ENCODE assay signal across 8 mouse cellular contexts in genomic region chr11:94936045-94936444, GRCm38 (mm10). TPM values are rescaled to one million over a fixed set of nuclear protein-coding genes. Genes with fewer than 3 reads are reported as not detected.
DNase-seq lines count a peak whose midpoint lies in the region; ATAC-seq lines count a peak whose summit lies in the region.

Gene Col1a1, plus strand, starts transcription at chr11:94936224.

- H3K9ac ChIP-seq in forebrain, embryonic 13.5 days: peak within 1 kb of the TSS; percentile 21; the same call in 1 of the 2 replicates
- H3K9ac ChIP-seq in limb, embryonic 13.5 days: peak within 1 kb of the TSS; percentile 90
- H3K9ac ChIP-seq in midbrain, embryonic 16.5 days (ENCODE audit: low read depth, low read length): no peak within 1 kb of the TSS

- H3K27ac ChIP-seq in forebrain, embryonic 13.5 days: no peak within 1 kb of the TSS
- H3K27ac ChIP-seq in limb, embryonic 13.5 days: peak within 1 kb of the TSS; percentile 96
- H3K27ac ChIP-seq in midbrain, embryonic 16.5 days (ENCODE audit: low read length): no peak within 1 kb of the TSS

- no peaks in the 10 kb centered on the region for H3K36me3 ChIP-seq in forebrain, embryonic 13.5 days (ENCODE audit: poor library complexity, severe bottlenecking)
- peaks cover 29% of the 10 kb centered on the region for H3K36me3 ChIP-seq in limb, embryonic 13.5 days
- H3K36me3 ChIP-seq in midbrain, embryonic 16.5 days (ENCODE audit: control insufficient read depth, insufficient read depth, low read length): no peaks in the 10 kb centered on the region

- ATAC-seq in forebrain, embryonic 13.5 days: no peak
- peak; percentile 61 for ATAC-seq in limb, embryonic 13.5 days (ENCODE audit: low FRiP score, low read depth)
- ATAC-seq in midbrain, embryonic 16.5 days: no peak

- no peaks in the 10 kb centered on the region for H3K9me3 ChIP-seq in forebrain, embryonic 13.5 days (replicated peaks)
- no peaks in the 10 kb centered on the region for H3K9me3 ChIP-seq in limb, embryonic 13.5 days
- H3K9me3 ChIP-seq in midbrain, embryonic 16.5 days (replicated peaks; ENCODE audit: control insufficient read depth, low read length, poor library complexity, severe bottlenecking): no peaks in the 10 kb centered on the region

- peak within 1 kb of the TSS; percentile 64 for H3K4me2 ChIP-seq in forebrain, embryonic 13.5 days
- peak within 1 kb of the TSS; percentile 89 for H3K4me2 ChIP-seq in limb, embryonic 13.5 days (replicated peaks)
- peak within 1 kb of the TSS; percentile 69 for H3K4me2 ChIP-seq in midbrain, embryonic 16.5 days (ENCODE audit: low read length)

- DNase-seq in left cerebral cortex, postnatal 10 days (ENCODE audit: extremely low spot score in 1 of 2, low spot score in 2 of 2): peak in 1 of 2 experiments; percentile 81
- DNase-seq in left cerebral cortex, adult 18-20 months (ENCODE audit: low spot score in 2 of 2): no peak
- DNase-seq in heart, postnatal 36 days: peak; percentile 75 to 76
- no peak for DNase-seq in right cerebral cortex, postnatal 4 days
- DNase-seq in right cerebral cortex, adult 18-20 months: no peak

- peak within 1 kb of the TSS; percentile 32 for H3K4me3 ChIP-seq in forebrain, embryonic 13.5 days
- peak within 1 kb of the TSS; percentile 66 for H3K4me3 ChIP-seq in limb, embryonic 13.5 days
- peak within 1 kb of the TSS; percentile 33 for H3K4me3 ChIP-seq in midbrain, embryonic 16.5 days (ENCODE audit: low read depth, low read length)

- intact Hi-C loops in left cerebral cortex, postnatal 10 days (cut with DNase I): loop anchor here (2.0 to 5.0 kb wide), 2 partner anchors 149 to 205 kb away; no protein-coding TSS in a partner anchor
- intact Hi-C loops in heart, postnatal 36 days (cut with DNase I): loop anchor here (1.0 to 2.0 kb wide), 2 partner anchors 70 to 205 kb away; no protein-coding TSS in a partner anchor

- H3K4me1 ChIP-seq in forebrain, embryonic 13.5 days: peaks cover 20% of the 10 kb centered on the region
- H3K4me1 ChIP-seq in limb, embryonic 13.5 days: peaks cover 69% of the 10 kb centered on the region
- H3K4me1 ChIP-seq in midbrain, embryonic 16.5 days (ENCODE audit: control insufficient read depth, insufficient read depth, low read length): peaks cover 9% of the 10 kb centered on the region

- H3K27me3 ChIP-seq in forebrain, embryonic 13.5 days: peaks cover 88% of the 10 kb centered on the region
- peaks cover 3% of the 10 kb centered on the region; the same call in 1 of the 2 replicates for H3K27me3 ChIP-seq in limb, embryonic 13.5 days
- peaks cover 52% of the 10 kb centered on the region for H3K27me3 ChIP-seq in midbrain, embryonic 16.5 days (ENCODE audit: control insufficient read depth, insufficient read depth, low read depth, low read length)

- 16% methylated on average over 19 of the region's 19 CpGs for WGBS in forebrain, embryonic 13.5 days
- 10% methylated on average over 19 of the region's 19 CpGs for WGBS in limb, embryonic 13.5 days
- WGBS in midbrain, embryonic 16.5 days: 16% methylated on average over 17 of the region's 19 CpGs

RNA-seq across cellular contexts. Expression of gene Col1a1, which starts in this region (rescaled TPM):
- total RNA-seq in left cerebral cortex, postnatal 10 days (2021): 10 to 100 TPM; 53.2 to 64.0 TPM
- total RNA-seq in left cerebral cortex, adult 18-20 months (2021): 10 to 100 TPM in 1 of 2 experiments, 1 to 10 TPM in 1; 8.8 to 11.2 TPM
- polyA plus RNA-seq in forebrain, embryonic 13.5 days (2015; fragmentation: Nextera tagmentation; extraction: Ambion mirVana): 29.9 and 31.5 TPM in 2 replicates
- 100 to 1,000 TPM; 144 to 156 TPM for total RNA-seq in heart, postnatal 36 days (2021)
- polyA plus RNA-seq in limb, embryonic 13.5 days (2015; fragmentation: Nextera tagmentation; extraction: Ambion mirVana): 1,007 and 1,170 TPM in 2 replicates
- 58.1 and 84.6 TPM in 2 replicates for polyA plus RNA-seq in midbrain, embryonic 16.5 days (2015; fragmentation: Nextera tagmentation; extraction: Ambion mirVana)

Comparison
In these comparisons a context has a peak if more than half of its experiments do, and no peak if none do; other contexts are left out.
1. RNA of gene Col1a1 (total RNA-seq): 144 to 156 TPM in heart, postnatal 36 days and 53.2 to 64.0 TPM in left cerebral cortex, postnatal 10 days; 8.8 to 11.2 TPM in left cerebral cortex, adult 18-20 months; every median in the first group is over 4 times any median in the second.
2. RNA of gene Col1a1 (polyA plus RNA-seq): 1,007 to 1,170 TPM in limb, embryonic 13.5 days; 58.1 to 84.6 TPM in midbrain, embryonic 16.5 days and 29.9 to 31.5 TPM in forebrain, embryonic 13.5 days; every median in the first group is over 10 times any median in the second.
3. DNase-seq: peak in heart, postnatal 36 days (2 of 2); none in left cerebral cortex, adult 18-20 months (0 of 2), right cerebral cortex, postnatal 4 days (single experiment) and right cerebral cortex, adult 18-20 months (single experiment).
4. Peak in every context shown above with its lines, with median percentiles within 50 percentile points of each other: H3K4me2 ChIP-seq and H3K4me3 ChIP-seq.